8 mouse cellular contexts compared by ENCODE assay signal in genomic region chr13:56136200-56136599, GRCm38 (mm10). TPM values are rescaled to one million over a fixed set of nuclear protein-coding genes. Genes with fewer than 3 reads are reported as not detected.
DNase-seq lines count a peak whose midpoint lies in the region; ATAC-seq and TF ChIP-seq lines count a peak whose summit lies in the region.

TSS of gene H2afy (minus strand) at chr13:56136361.

- H3K4me1 ChIP-seq in lung, embryonic 14.5 days (ENCODE audit: insufficient read depth) = 0 out of 2 replicates have a peak, but pooled peaks cover 10% of the 10 kb centered on the region
- H3K4me1 ChIP-seq in embryonic facial prominence, embryonic 11.5 days (ENCODE audit: control insufficient read depth, insufficient read depth, low read length) = no peaks in the 10 kb centered on the region; the same call in 1 of the 2 replicates
- peaks cover 15% of the 10 kb centered on the region for H3K4me1 ChIP-seq in heart, embryonic 11.5 days (ENCODE audit: control insufficient read depth, insufficient read depth, low read length)
- H3K4me1 ChIP-seq in midbrain, postnatal 0 days (ENCODE audit: insufficient read depth, low read length) = peaks cover 8% of the 10 kb centered on the region; the same call in 1 of the 2 replicates

- TF ChIP-seq CTCF in lung, embryonic 14.5 days (IDR thresholded peaks at IDR 0.05; ENCODE audit: low read depth) = no peak
- TF ChIP-seq CTCF in midbrain, postnatal 0 days (IDR thresholded peaks at IDR 0.05) = no peak

- no peak for DNase-seq in lung, embryonic 14.5 days
- no peak for DNase-seq in lung, postnatal 25 days (ENCODE audit: low spot score)
- no peak for DNase-seq in embryonic facial prominence, embryonic 11.5 days (ENCODE audit: low spot score)
- no peak for DNase-seq in left cerebral cortex, adult 8-10 months (ENCODE audit: low spot score in 2 of 2)
- DNase-seq in midbrain, postnatal 0 days (ENCODE audit: low spot score) = no peak
- no peak for DNase-seq in urinary bladder, adult 18-20 months (ENCODE audit: low spot score in 2 of 2)
- no peak for DNase-seq in T-cell, adult 2 months (ENCODE audit: low spot score)

- peak within 1 kb of the TSS; percentile 98 for H3K4me3 ChIP-seq in lung, embryonic 14.5 days (ENCODE audit: low read depth, low read length)
- H3K4me3 ChIP-seq in embryonic facial prominence, embryonic 11.5 days (ENCODE audit: low read depth, low read length) = peak within 1 kb of the TSS; percentile 98
- H3K4me3 ChIP-seq in heart, embryonic 11.5 days (ENCODE audit: low read depth, low read length) = peak within 1 kb of the TSS; percentile 99
- H3K4me3 ChIP-seq in midbrain, postnatal 0 days (ENCODE audit: low read depth, low read length) = peak within 1 kb of the TSS; percentile 94

- peak within 1 kb of the TSS; percentile 89 for H3K4me2 ChIP-seq in lung, embryonic 14.5 days
- H3K4me2 ChIP-seq in embryonic facial prominence, embryonic 11.5 days (ENCODE audit: low read depth, low read length) = peak within 1 kb of the TSS; percentile 84
- peak within 1 kb of the TSS; percentile 92 for H3K4me2 ChIP-seq in heart, embryonic 11.5 days
- peak within 1 kb of the TSS; percentile 96 for H3K4me2 ChIP-seq in midbrain, postnatal 0 days (ENCODE audit: low read depth, low read length, poor library complexity, severe bottlenecking)

- no peak for ATAC-seq in lung, embryonic 14.5 days (ENCODE audit: insufficient read depth)
- no peak for ATAC-seq in embryonic facial prominence, embryonic 11.5 days (replicated peaks; ENCODE audit: insufficient number of reproducible peaks, low FRiP score, low TSS enrichment, low read depth)
- no peak for ATAC-seq in heart, embryonic 11.5 days (replicated peaks; ENCODE audit: insufficient number of reproducible peaks, low FRiP score, low TSS enrichment)
- no peak for ATAC-seq in midbrain, postnatal 0 days (ENCODE audit: low FRiP score)

- no peaks in the 10 kb centered on the region for H3K9me3 ChIP-seq in lung, embryonic 14.5 days (ENCODE audit: low read depth, low read length)
- no peaks in the 10 kb centered on the region for H3K9me3 ChIP-seq in embryonic facial prominence, embryonic 11.5 days (replicated peaks; ENCODE audit: control insufficient read depth, low read length)
- H3K9me3 ChIP-seq in heart, embryonic 11.5 days (replicated peaks; ENCODE audit: control insufficient read depth, low read length) = no peaks in the 10 kb centered on the region
- no peaks in the 10 kb centered on the region for H3K9me3 ChIP-seq in midbrain, postnatal 0 days (ENCODE audit: low read length)

- WGBS in lung, embryonic 14.5 days = 77% methylated on average over 2 of the region's 2 CpGs
- 92% methylated on average over 2 of the region's 2 CpGs for WGBS in embryonic facial prominence, embryonic 11.5 days
- WGBS in heart, embryonic 11.5 days (ENCODE audit: insufficient replicate concordance) = 89% methylated on average over 2 of the region's 2 CpGs
- 85% methylated on average over 2 of the region's 2 CpGs for WGBS in midbrain, postnatal 0 days

- peak within 1 kb of the TSS; percentile 98 for H3K9ac ChIP-seq in lung, embryonic 14.5 days
- H3K9ac ChIP-seq in embryonic facial prominence, embryonic 11.5 days (replicated peaks; ENCODE audit: low read length) = peak within 1 kb of the TSS; percentile 99
- peak within 1 kb of the TSS; percentile 99 for H3K9ac ChIP-seq in heart, embryonic 11.5 days (ENCODE audit: low read depth, low read length)
- H3K9ac ChIP-seq in midbrain, postnatal 0 days (replicated peaks; ENCODE audit: low read length, poor library complexity, severe bottlenecking) = peak within 1 kb of the TSS; percentile 91

- no peaks in the 10 kb centered on the region for H3K36me3 ChIP-seq in lung, embryonic 14.5 days (ENCODE audit: insufficient read depth)
- no peaks in the 10 kb centered on the region for H3K36me3 ChIP-seq in embryonic facial prominence, embryonic 11.5 days (replicated peaks; ENCODE audit: control insufficient read depth, insufficient read depth, low read depth, low read length)
- H3K36me3 ChIP-seq in heart, embryonic 11.5 days (ENCODE audit: control insufficient read depth, insufficient read depth, low read length) = no peaks in the 10 kb centered on the region
- H3K36me3 ChIP-seq in midbrain, postnatal 0 days (ENCODE audit: insufficient read depth, low read length) = 0 out of 2 replicates have a peak, but pooled peaks cover 2% of the 10 kb centered on the region

- peak within 1 kb of the TSS; percentile 86 for H3K27ac ChIP-seq in lung, embryonic 14.5 days (ENCODE audit: low read depth)
- peak within 1 kb of the TSS; percentile 85 for H3K27ac ChIP-seq in embryonic facial prominence, embryonic 11.5 days (replicated peaks; ENCODE audit: low read depth, low read length)
- H3K27ac ChIP-seq in heart, embryonic 11.5 days (ENCODE audit: low read depth, low read length) = peak within 1 kb of the TSS; percentile 86
- H3K27ac ChIP-seq in midbrain, postnatal 0 days (ENCODE audit: low read depth, low read length) = peak within 1 kb of the TSS; percentile 85

- H3K27me3 ChIP-seq in lung, embryonic 14.5 days (ENCODE audit: insufficient read depth, low read length) = no peaks in the 10 kb centered on the region
- no peaks in the 10 kb centered on the region for H3K27me3 ChIP-seq in embryonic facial prominence, embryonic 11.5 days (ENCODE audit: control insufficient read depth, insufficient read depth, low read length)
- H3K27me3 ChIP-seq in heart, embryonic 11.5 days (ENCODE audit: control insufficient read depth, insufficient read depth, low read length) = no peaks in the 10 kb centered on the region
- H3K27me3 ChIP-seq in midbrain, postnatal 0 days (ENCODE audit: insufficient read depth, low read length) = no peaks in the 10 kb centered on the region

RNA-seq across cellular contexts. Expression of gene H2afy, which starts in this region (rescaled TPM):
- 359 and 377 TPM in 2 replicates for polyA plus RNA-seq in lung, embryonic 14.5 days (2014; fragmentation: Nextera tagmentation; extraction: Ambion mirVana)
- 628 and 651 TPM in 2 replicates for polyA plus RNA-seq in embryonic facial prominence, embryonic 11.5 days (2014; fragmentation: Nextera tagmentation; extraction: Ambion mirVana)
- polyA plus RNA-seq in heart, embryonic 11.5 days (2014; fragmentation: Nextera tagmentation; extraction: Ambion mirVana) = 154 and 162 TPM in 2 replicates
- total RNA-seq in left cerebral cortex, adult 8-10 months (2022) = 100 to 1,000 TPM in 3 of 4 experiments, 10 to 100 TPM in 1; 93.1 to 120 (median 103) TPM
- total RNA-seq in midbrain, postnatal 0 days (2014; rRNA removed) = 117 and 163 TPM in 2 replicates
- polyA plus RNA-seq in midbrain, postnatal 0 days (2015; fragmentation: Nextera tagmentation; extraction: Ambion mirVana) = 121 and 134 TPM in 2 replicates
